Mouse (Mus musculus): Measurements from ENCODE around the gene Snap29.

Gene Snap29

GRCm38 (mm10) chr16:17472498-17472897, 66.7 kb downstream of the Snap29 start:
- DNase-seq (ENCODE audit: extremely low spot score, low read depth, low spot score) = no peak

GRCm38 (mm10) chr16:17474091-17474490, 68.3 kb downstream of the Snap29 start:
- DNase-seq (ENCODE audit: extremely low spot score, low read depth, low spot score) = no peak

GRCm38 (mm10) chr16:17474761-17475160, 69.0 kb downstream of the Snap29 start:
- no peak for DNase-seq (ENCODE audit: extremely low spot score, low read depth, low spot score)

- DNase-seq (ENCODE audit: extremely low spot score, low read depth, low spot score) = no peak
Measured at GRCm38 (mm10) chr16:17475326-17475725, 69.5 kb downstream of the Snap29 start.

- no peak for DNase-seq (ENCODE audit: extremely low spot score, low read depth, low spot score)
Measured at GRCm38 (mm10) chr16:17478331-17478943, 72.7 kb downstream of the Snap29 start.
